Comparison of ENCODE assay signal across 8 mouse cellular contexts in the genomic region with DNA sequence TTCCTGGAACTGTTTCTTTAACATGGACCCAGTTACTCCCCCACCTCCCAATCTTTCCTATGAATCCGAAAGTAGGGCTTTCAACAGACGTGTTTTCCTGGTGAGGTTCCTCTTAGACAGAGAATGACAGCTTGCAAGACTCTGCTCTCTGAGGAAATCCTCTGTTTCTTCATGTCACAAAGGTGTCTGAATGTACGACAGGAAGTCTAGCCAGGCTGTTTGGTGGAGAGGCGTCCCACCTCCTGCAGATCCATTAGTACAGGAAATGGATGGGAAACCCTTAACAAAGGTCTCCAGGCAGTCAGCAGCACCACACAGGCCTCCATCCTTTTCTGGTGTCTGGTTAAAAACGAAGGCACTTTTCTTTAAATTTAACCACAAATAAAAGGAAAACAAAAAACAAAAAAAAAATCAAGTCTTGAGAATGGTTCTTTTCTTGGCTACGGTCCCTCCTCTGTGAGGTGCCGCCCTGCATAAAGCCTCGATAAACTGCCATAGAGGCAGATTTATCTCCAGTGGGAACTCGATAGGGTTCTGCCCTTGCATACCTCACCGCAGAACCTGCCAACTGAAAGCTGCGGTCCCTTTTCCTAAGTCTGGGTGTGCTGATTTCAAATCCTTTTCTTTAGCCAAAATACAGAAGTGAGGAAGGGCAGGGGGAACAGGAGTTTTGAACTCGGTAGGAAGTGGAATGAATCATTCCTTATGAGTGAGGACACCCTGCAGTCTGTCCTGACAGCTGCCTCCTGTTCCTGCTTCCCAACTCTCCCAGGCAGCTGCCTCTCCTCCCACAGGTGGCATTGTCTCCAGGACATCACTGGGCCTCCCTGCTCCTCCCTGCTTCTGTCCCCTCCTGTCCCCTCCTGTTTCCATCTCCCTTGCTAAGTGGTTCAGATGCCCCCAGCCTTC. TPM values are rescaled to one million over a fixed set of nuclear protein-coding genes. Genes with fewer than 3 reads are reported as not detected.
A peak's percentile ranks its signal among the peaks of the same experiment; 100 is the strongest.
DNase-seq lines count a peak whose midpoint lies in the region; ATAC-seq lines count a peak whose summit lies in the region.

No protein-coding gene starts in this region.

- H3K9me3 ChIP-seq in stomach, embryonic 14.5 days (ENCODE audit: control insufficient read depth, low read depth, low read length): no peaks in the 10 kb centered on the region

- ATAC-seq in frontal cortex, adult (ENCODE audit: low TSS enrichment): peak; percentile 32; the same call in 1 of the 2 replicates
- peak; percentile 10; the same call in 1 of the 2 replicates for ATAC-seq in stomach, embryonic 14.5 days (ENCODE audit: insufficient number of reproducible peaks, insufficient read depth, low FRiP score, low read depth)

- whole genome bisulfite sequencing in stomach, embryonic 14.5 days: 9% methylated on average over 12 of the region's 12 CpGs

- peak overlapping the region; percentile 74 for H3K4me3 ChIP-seq in stomach, embryonic 14.5 days (ENCODE audit: low read depth, low read length)

- H3K36me3 ChIP-seq in stomach, embryonic 14.5 days (ENCODE audit: control insufficient read depth, insufficient read depth, low read length): no peaks in the 10 kb centered on the region

- H3K27me3 ChIP-seq in stomach, embryonic 14.5 days (ENCODE audit: control insufficient read depth, insufficient read depth, low read length): no peaks in the 10 kb centered on the region

- peak overlapping the region; percentile 39; the same call in 1 of the 2 replicates for H3K27ac ChIP-seq in stomach, embryonic 14.5 days (ENCODE audit: low read length)

- peaks cover 3% of the 10 kb centered on the region; the same call in 1 of the 2 replicates for H3K4me1 ChIP-seq in stomach, embryonic 14.5 days (ENCODE audit: control insufficient read depth, insufficient read depth, low read length)

- no peak overlapping the region; the same call in 1 of the 2 replicates for H3K9ac ChIP-seq in stomach, embryonic 14.5 days (replicated peaks; ENCODE audit: low read depth, low read length)

- peak overlapping the region; percentile 85 for H3K4me2 ChIP-seq in stomach, embryonic 14.5 days (replicated peaks; ENCODE audit: low read depth, low read length)

- no peak for DNase-seq in frontal cortex, postnatal 25 days (ENCODE audit: low spot score in 2 of 2)
- DNase-seq in T-cell, adult 2 months (ENCODE audit: low spot score): peak; percentile 23
- peak; percentile 44 for DNase-seq in heart, adult 8-10 months (ENCODE audit: low spot score)
- peak; percentile 50 for DNase-seq in kidney, adult 9 months
- peak; percentile 61 for DNase-seq in lung, postnatal 25 days (ENCODE audit: low spot score)
- no peak for DNase-seq in layer of hippocampus, adult 18-20 months (ENCODE audit: low spot score in 2 of 2)

RNA-seq across cellular contexts. Expression of a gene that starts 24.9 kb away (rescaled TPM):
- 10 to 100 TPM; 18.9 to 23.0 (median 21.1) TPM for total RNA-seq in heart, adult 8-10 months (2022)
- 18.1 and 20.8 TPM in 2 replicates for polyA plus RNA-seq in stomach, embryonic 14.5 days (2014; fragmentation: Nextera tagmentation; extraction: Ambion mirVana)
- total RNA-seq in layer of hippocampus, adult 18-20 months (2021): 1 to 10 TPM; 9.2 to 9.7 TPM

RNA-seq across cellular contexts. Expression of a gene that starts 56.4 kb away (rescaled TPM):
- total RNA-seq in heart, adult 8-10 months (2022): 1 to 10 TPM; 1.1 to 1.9 (median 1.6) TPM
- 13.4 and 14.6 TPM in 2 replicates for polyA plus RNA-seq in stomach, embryonic 14.5 days (2014; fragmentation: Nextera tagmentation; extraction: Ambion mirVana)
- 10 to 100 TPM; 23.0 to 25.6 TPM for total RNA-seq in layer of hippocampus, adult 18-20 months (2021)

Comparison
In these comparisons a context has a peak if more than half of its experiments do, and no peak if none do; other contexts are left out.
1. DNase-seq: peak in T-cell, adult 2 months (single experiment), heart, adult 8-10 months (single experiment), kidney, adult 9 months (single experiment) and lung, postnatal 25 days (single experiment); none in frontal cortex, postnatal 25 days (0 of 2) and layer of hippocampus, adult 18-20 months (0 of 2).
2. RNA of a gene that starts 56.4 kb away (total RNA-seq): 23.0 to 25.6 TPM in layer of hippocampus, adult 18-20 months; 1.1 to 1.9 TPM in heart, adult 8-10 months; every median in the first group is over 4 times any median in the second.